In genomic region chr7:80197941-80198778, GRCm38 (mm10) we compare ENCODE assay signal across 7 mouse cellular contexts. TPM values are rescaled to one million over a fixed set of nuclear protein-coding genes. Genes with fewer than 3 reads are reported as not detected.
DNase-seq lines count a peak whose midpoint lies in the region; ATAC-seq and TF ChIP-seq lines count a peak whose summit lies in the region.

No protein-coding gene starts in this region.

- H3K9me3 ChIP-seq in intestine, embryonic 15.5 days, result no peaks in the 10 kb centered on the region
- no peaks in the 10 kb centered on the region for H3K9me3 ChIP-seq in midbrain, embryonic 11.5 days (ENCODE audit: control insufficient read depth, low read length)

- H3K4me1 ChIP-seq in intestine, embryonic 15.5 days (replicated peaks), result peaks cover 28% of the 10 kb centered on the region
- peaks cover 50% of the 10 kb centered on the region for H3K4me1 ChIP-seq in midbrain, embryonic 11.5 days (ENCODE audit: control insufficient read depth, insufficient read depth, low read length)
- peaks cover 42% of the 10 kb centered on the region for H3K4me1 ChIP-seq in small intestine, adult 2 months (ENCODE audit: control insufficient read depth, insufficient read depth, insufficient read length, low read length)

- TF ChIP-seq POLR2A in small intestine, adult 2 months (IDR thresholded peaks at IDR 0.05; ENCODE audit: low read depth, low read length), result 0 out of 2 replicates have a peak, but pooled peaks have one; percentile 5

- peak overlapping the region; percentile 81 for H3K4me2 ChIP-seq in intestine, embryonic 15.5 days (replicated peaks)
- H3K4me2 ChIP-seq in midbrain, embryonic 11.5 days, result peak overlapping the region; percentile 92

- H3K27ac ChIP-seq in intestine, embryonic 15.5 days, result peak overlapping the region; percentile 95
- peak overlapping the region; percentile 90 for H3K27ac ChIP-seq in midbrain, embryonic 11.5 days (ENCODE audit: low read depth, low read length)
- peak overlapping the region; percentile 76 for H3K27ac ChIP-seq in small intestine, adult 2 months (ENCODE audit: insufficient read depth, low read depth, low read length)

- H3K9ac ChIP-seq in intestine, embryonic 15.5 days, result peak overlapping the region; percentile 74
- peak overlapping the region; percentile 90 for H3K9ac ChIP-seq in midbrain, embryonic 11.5 days (ENCODE audit: low read length)

- under 1% methylated on average over 68 of the region's 74 CpGs for WGBS in intestine, embryonic 15.5 days
- WGBS in midbrain, embryonic 11.5 days, result under 1% methylated on average over 60 of the region's 74 CpGs
- WGBS in small intestine, adult 2 months, result under 1% methylated on average over 74 of the region's 74 CpGs

- intact Hi-C loops in left cerebral cortex, postnatal 4 days (cut with DNase I), result loop anchor here (10.0 kb wide), 1 partner anchor 53 kb away; no protein-coding TSS in a partner anchor

- H3K27me3 ChIP-seq in intestine, embryonic 15.5 days (replicated peaks), result no peaks in the 10 kb centered on the region
- H3K27me3 ChIP-seq in midbrain, embryonic 11.5 days (ENCODE audit: control insufficient read depth, insufficient read depth, low read length), result no peaks in the 10 kb centered on the region
- H3K27me3 ChIP-seq in small intestine, adult 2 months (ENCODE audit: control insufficient read depth, insufficient read depth, low read length), result no peaks in the 10 kb centered on the region

- H3K36me3 ChIP-seq in intestine, embryonic 15.5 days, result no peaks in the 10 kb centered on the region
- H3K36me3 ChIP-seq in midbrain, embryonic 11.5 days (ENCODE audit: control insufficient read depth, insufficient read depth, low read length), result no peaks in the 10 kb centered on the region
- peaks cover 33% of the 10 kb centered on the region for H3K36me3 ChIP-seq in small intestine, adult 2 months (ENCODE audit: control insufficient read depth, insufficient read depth, low read length)

- ATAC-seq in intestine, embryonic 15.5 days, result peak; percentile 92
- peak; percentile 93 for ATAC-seq in midbrain, embryonic 11.5 days (ENCODE audit: low FRiP score)

- peak; percentile 65 for DNase-seq in adipocyte (ENCODE audit: low spot score)
- DNase-seq in embryo, embryonic 11 days, result peak; percentile 94
- peak; percentile 75 for DNase-seq in gastrocnemius, postnatal 25 days
- peak; percentile 86 for DNase-seq in left cerebral cortex, postnatal 4 days
- DNase-seq in midbrain, embryonic 11.5 days (ENCODE audit: low spot score, missing footprints), result peak; percentile 97

- TF ChIP-seq CTCF in small intestine, adult 2 months (IDR thresholded peaks at IDR 0.05; ENCODE audit: extremely low read depth, insufficient read length, insufficient replicate concordance, low read depth, low read length), result no peak

- H3K4me3 ChIP-seq in intestine, embryonic 15.5 days (replicated peaks), result peak overlapping the region; percentile 66
- H3K4me3 ChIP-seq in midbrain, embryonic 11.5 days (ENCODE audit: low read depth, low read length), result peak overlapping the region; percentile 72
- peak overlapping the region; percentile 81 for H3K4me3 ChIP-seq in small intestine, adult 2 months (ENCODE audit: low read depth, low read length)

RNA-seq across cellular contexts. Expression of gene Sema4b, which starts 11.5 kb away (rescaled TPM):
- total RNA-seq in gastrocnemius, postnatal 25 days (2021), result 1 to 10 TPM; 1.6 to 2.5 TPM
- polyA plus RNA-seq in intestine, embryonic 15.5 days (2015; fragmentation: Nextera tagmentation; extraction: Ambion mirVana), result 16.8 and 16.9 TPM in 2 replicates
- 10 to 100 TPM; 31.4 to 33.9 TPM for total RNA-seq in left cerebral cortex, postnatal 4 days (2021)
- polyA plus RNA-seq in midbrain, embryonic 11.5 days (2014; fragmentation: Nextera tagmentation; extraction: Ambion mirVana), result 9.6 and 10.5 TPM in 2 replicates
- 47.9 and 84.4 TPM in 2 replicates for polyA plus RNA-seq in small intestine, adult 2 months (2012; rRNA removed)

RNA-seq across cellular contexts. Expression of gene Cib1, which starts 34.5 kb away (rescaled TPM):
- total RNA-seq in gastrocnemius, postnatal 25 days (2021), result 1 to 10 TPM; 5.8 to 8.5 TPM
- polyA plus RNA-seq in intestine, embryonic 15.5 days (2015; fragmentation: Nextera tagmentation; extraction: Ambion mirVana), result 199 and 237 TPM in 2 replicates
- 10 to 100 TPM; 14.2 to 16.4 TPM for total RNA-seq in left cerebral cortex, postnatal 4 days (2021)
- polyA plus RNA-seq in midbrain, embryonic 11.5 days (2014; fragmentation: Nextera tagmentation; extraction: Ambion mirVana), result 49.8 and 55.0 TPM in 2 replicates
- polyA plus RNA-seq in small intestine, adult 2 months (2012; rRNA removed), result 318 and 530 TPM in 2 replicates

RNA-seq across cellular contexts. Expression of gene Gdpgp1, which starts 34.5 kb away (rescaled TPM):
- total RNA-seq in gastrocnemius, postnatal 25 days (2021), result under 1 TPM; 0.77 to 0.91 TPM
- polyA plus RNA-seq in intestine, embryonic 15.5 days (2015; fragmentation: Nextera tagmentation; extraction: Ambion mirVana), result 6.5 and 6.6 TPM in 2 replicates
- total RNA-seq in left cerebral cortex, postnatal 4 days (2021), result 1 to 10 TPM; 4.6 to 5.1 TPM
- polyA plus RNA-seq in midbrain, embryonic 11.5 days (2014; fragmentation: Nextera tagmentation; extraction: Ambion mirVana), result 3.8 and 4.5 TPM in 2 replicates
- polyA plus RNA-seq in small intestine, adult 2 months (2012; rRNA removed), result 2.3 and 3.2 TPM in 2 replicates

RNA-seq across cellular contexts. Expression of gene Ttll13, which starts 48.0 kb away (rescaled TPM):
- not detected for total RNA-seq in gastrocnemius, postnatal 25 days (2021)
- polyA plus RNA-seq in intestine, embryonic 15.5 days (2015; fragmentation: Nextera tagmentation; extraction: Ambion mirVana), result 0.96 and 1.3 TPM in 2 replicates
- 1 to 10 TPM; 1.1 to 2.2 TPM for total RNA-seq in left cerebral cortex, postnatal 4 days (2021)
- polyA plus RNA-seq in midbrain, embryonic 11.5 days (2014; fragmentation: Nextera tagmentation; extraction: Ambion mirVana), result 0.53 and 0.91 TPM in 2 replicates
- 0.05 and 0.08 TPM in 2 replicates for polyA plus RNA-seq in small intestine, adult 2 months (2012; rRNA removed)

Comparison
In these comparisons a context has a peak if more than half of its experiments do, and no peak if none do; other contexts are left out.
1. Peak in every context shown above with its lines: DNase-seq, ATAC-seq, H3K4me3 ChIP-seq and H3K27ac ChIP-seq.